Mouse (Mus musculus) lung, embryonic 15.5 days (tissue): Measurements from ENCODE around the gene Olfr1322. TPM values are rescaled to one million over a fixed set of nuclear protein-coding genes. Genes with fewer than 3 reads are reported as not detected.

Source experiments
- ATAC-seq: fragments of 200-750 bp; cut with Nextera tagmentation; 2 replicates; pipeline ENCODE4 v1.8.0; 2017; ENCODE audit warnings: moderate number of reproducible peaks, borderline replicate concordance; ENCODE audit not compliant: low FRiP score, low TSS enrichment; ENCODE audit errors: extremely low read depth
- H3K27ac ChIP-seq: fragments of 300-500 bp; sonication (generic); 2 replicates; pipeline ENCODE4 v1.5.1; 2015; ENCODE audit warnings: moderate library complexity, mild to moderate bottlenecking, inconsistent platforms
- H3K27me3 ChIP-seq: fragments of 300-500 bp; sonication (generic); 2 replicates; pipeline ENCODE4 v1.6.1; 2015; ENCODE audit warnings: inconsistent platforms
- H3K36me3 ChIP-seq: fragments of 300-500 bp; sonication (generic); 2 replicates; pipeline ENCODE4 v1.6.1; 2015; ENCODE audit warnings: inconsistent platforms
- H3K4me1 ChIP-seq: fragments of 300-500 bp; sonication (generic); 2 replicates; pipeline ENCODE4 v1.6.1; 2015; ENCODE audit warnings: inconsistent platforms
- H3K4me2 ChIP-seq: fragments of 300-500 bp; sonication (generic); 2 replicates; pipeline ENCODE4 v1.6.1; 2015; ENCODE audit warnings: inconsistent platforms, mild to moderate bottlenecking, moderate library complexity
- H3K4me3 ChIP-seq: fragments of 300-500 bp; sonication (generic); 2 replicates; pipeline ENCODE4 v1.5.1; 2015; ENCODE audit warnings: mild to moderate bottlenecking, inconsistent platforms
- H3K9ac ChIP-seq: fragments of 300-500 bp; sonication (generic); 2 replicates; pipeline ENCODE4 v1.6.1; 2015; ENCODE audit warnings: inconsistent platforms
- H3K9me3 ChIP-seq: fragments of 300-500 bp; sonication (generic); 2 replicates; pipeline ENCODE4 v1.6.1; 2016; ENCODE audit warnings: inconsistent platforms
- WGBS: fragments of 180-500 bp; shearing (Covaris S2); methylation state at CpG from one replicate; pipeline ENCODE4 v1.1.7; 2015; 5-methylcytosine and 5-hydroxymethylcytosine counted together
- polyA plus RNA-seq: library from polyadenylated mRNA; unstranded; fragments of >200 nt; fragmentation: Nextera tagmentation; extraction: Ambion mirVana; gene quantifications from 2 replicates; pipeline ENCODE4 v1.2.1, GENCODE M21; 2015

The Olfr1322 gene
- not detected in 2 replicates for polyA plus RNA-seq

- 67% methylated on average over 2 of the region's 2 CpGs for WGBS
- Histone ChIP-seq H3K4me1 (no peaks in the 10 kb centered on the region), H3K27me3 (no peaks in the 10 kb centered on the region), H3K9ac (no peak within 1 kb of the TSS), H3K4me3 (no peak within 1 kb of the TSS), H3K27ac (no peak within 1 kb of the TSS), H3K36me3 (no peaks in the 10 kb centered on the region), H3K9me3 (no peaks in the 10 kb centered on the region), H3K4me2 (no peak within 1 kb of the TSS)
- no peak for ATAC-seq
Observed at GRCm38 (mm10) chrX:49891383-49891782, at the start of gene Olfr1322. TSS of gene Olfr1322 (minus strand) at chrX:49891483.

GRCm38 (mm10) chrX:49877651-49878349 lies 13.5 kb downstream of the Olfr1322 start:
- ATAC-seq, result no peak
- Histone ChIP-seq H3K9me3 (no peaks in the 10 kb centered on the region), H3K27ac (no peak overlapping the region), H3K36me3 (no peaks in the 10 kb centered on the region), H3K4me3 (no peak overlapping the region), H3K4me1 (no peaks in the 10 kb centered on the region), H3K9ac (no peak overlapping the region), H3K4me2 (no peak overlapping the region), H3K27me3 (no peaks in the 10 kb centered on the region)
- WGBS, result 79% methylated on average over 4 of the region's 4 CpGs

Other genes starting within 250 kb of the Olfr1322 start
- not detected in 2 replicates for gene Olfr1320, start 219.2 kb downstream of the Olfr1322 start, polyA plus RNA-seq
- gene Olfr1321, start 156.4 kb downstream of the Olfr1322 start, polyA plus RNA-seq, result not detected in 2 replicates
- gene Igsf1, start 93.7 kb downstream of the Olfr1322 start, polyA plus RNA-seq, result 2.0 and 2.5 TPM in 2 replicates
- not detected in 2 replicates for gene Olfr1323, start 127.9 kb upstream of the Olfr1322 start, polyA plus RNA-seq